Mouse (Mus musculus): ENCODE measurements at regions not wholly inside any gene's neighbourhood (a gene's known extent, or its start where the extent isn't known, plus 50 kb on each side); places are given as distances from the start of the nearest gene placed in this dataset.
A peak's percentile ranks its signal among the peaks of the same experiment; 100 is the strongest.
"Not testable (repeated sequence)": the region's sequence is repeated elsewhere in the genome, so short reads cannot be mapped to it uniquely, and the experiment has no call there.

DNA sequence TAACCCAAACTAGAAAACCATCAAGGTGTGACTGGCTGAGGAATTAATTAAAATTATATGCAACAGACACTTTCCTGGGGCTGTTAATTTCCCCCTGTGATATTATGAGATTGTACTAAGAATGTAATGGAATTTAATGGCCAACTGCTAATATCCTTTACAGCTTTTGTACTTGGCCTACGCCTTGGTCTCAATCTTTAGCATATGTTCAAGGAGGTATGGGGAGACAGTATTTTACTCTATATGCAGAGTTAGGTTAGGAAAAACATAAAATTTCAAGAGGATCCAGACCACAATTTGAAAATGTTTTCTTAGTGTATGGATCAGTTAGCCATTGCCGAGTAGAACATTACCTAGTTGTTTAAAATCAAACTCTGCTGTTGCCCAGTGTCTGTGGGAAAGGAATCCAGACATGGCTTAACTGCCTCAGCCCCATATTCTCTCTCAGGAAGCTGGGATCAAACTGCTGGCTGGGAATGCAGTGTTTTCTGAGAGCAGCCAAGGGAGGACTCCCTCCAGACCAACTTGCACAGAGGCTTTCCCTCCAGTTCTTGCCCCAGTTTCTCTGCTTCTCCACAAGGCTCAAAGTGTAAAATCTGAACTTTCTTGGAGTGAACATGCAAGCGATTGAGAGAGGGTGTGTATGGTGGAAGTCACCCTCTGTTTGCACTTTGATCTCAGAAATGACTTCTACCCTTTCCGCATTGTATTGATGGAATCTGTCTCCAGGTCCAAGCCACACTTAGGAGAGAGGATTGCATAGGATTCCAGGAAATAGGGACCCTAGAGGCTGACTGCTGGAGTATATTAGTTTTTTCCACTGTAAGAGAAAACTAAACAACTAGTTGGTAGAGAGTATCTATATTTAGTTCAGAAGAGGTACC lies 294.6 kb downstream of the Hace1 start:
- H3K9ac ChIP-seq = no peak overlapping the region
- ATAC-seq (ENCODE audit: low FRiP score) (no peak), DNase-seq (ENCODE audit: low spot score) (no peak)
- H3K4me1 ChIP-seq (replicated peaks; ENCODE audit: control insufficient read depth, insufficient read depth, low read length) = peaks cover 8% of the 10 kb centered on the region; the same call in 1 of the 2 replicates
- H3K27me3 ChIP-seq (ENCODE audit: control insufficient read depth, insufficient read depth, low read length) = no peaks in the 10 kb centered on the region
- no peaks in the 10 kb centered on the region for H3K36me3 ChIP-seq (replicated peaks; ENCODE audit: control insufficient read depth, insufficient read depth)
- H3K27ac ChIP-seq = 0 out of 2 replicates have a peak overlapping the region, but pooled peaks have one; percentile 27
- H3K4me2 ChIP-seq (replicated peaks) = no peak overlapping the region
- no peaks in the 10 kb centered on the region for H3K9me3 ChIP-seq (ENCODE audit: control insufficient read depth, low read length)
- no peak overlapping the region for H3K4me3 ChIP-seq (replicated peaks; ENCODE audit: low read length)
- WGBS = 86% methylated on average over 4 of the region's 4 CpGs

DNA sequence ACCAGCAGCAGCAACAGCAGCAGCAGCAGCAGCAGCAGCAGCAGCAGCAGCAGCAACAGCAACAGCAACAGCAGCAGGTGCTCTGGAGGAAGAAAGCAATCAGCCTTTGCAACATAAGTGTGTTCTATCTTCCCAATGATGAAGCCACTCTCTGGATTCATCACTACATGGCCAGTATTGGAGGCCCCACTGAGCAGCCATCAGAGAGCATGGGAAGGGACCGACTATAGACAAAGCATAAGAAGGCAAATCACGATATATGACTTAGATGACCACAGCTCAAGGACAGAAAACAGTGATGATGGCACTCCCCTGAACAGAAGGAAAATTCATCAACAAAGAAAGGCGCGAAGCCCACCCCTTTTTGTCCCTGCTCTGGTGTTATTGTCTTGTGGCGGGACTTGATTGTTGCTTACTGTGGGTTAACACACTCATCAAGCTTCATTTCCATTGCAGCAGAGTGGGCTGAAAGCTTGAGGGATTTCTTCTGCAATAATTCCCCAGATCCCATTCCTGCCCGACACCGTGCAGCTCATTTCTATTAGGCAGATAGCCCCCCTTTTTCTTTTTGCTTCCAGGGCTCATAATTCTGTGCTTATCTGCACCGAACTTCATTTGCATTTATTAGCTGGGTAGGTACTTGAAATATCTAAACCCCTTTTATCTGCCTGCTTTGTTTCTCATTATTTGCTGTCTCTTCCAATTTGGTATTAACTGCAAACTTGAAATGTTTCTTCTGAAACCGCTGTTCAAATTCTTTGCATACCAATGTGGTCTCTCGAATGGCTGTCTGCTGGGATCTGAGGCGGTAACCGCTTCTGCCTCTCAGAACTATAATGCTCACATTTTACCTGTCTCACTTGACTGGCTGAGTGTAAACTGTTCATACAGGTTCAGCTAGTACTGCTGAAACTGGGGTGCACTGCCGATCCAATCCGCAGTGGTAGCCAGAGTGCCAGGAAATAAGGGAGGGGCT lies 296.5 kb downstream of the Hace1 start:
- Histone ChIP-seq H3K4me3 (replicated peaks; ENCODE audit: low read length) (no peak overlapping the region), H3K4me2 (replicated peaks) (peak overlapping the region; percentile 24), H3K36me3 (replicated peaks; ENCODE audit: control insufficient read depth, insufficient read depth) (no peaks in the 10 kb centered on the region), H3K27me3 (ENCODE audit: control insufficient read depth, insufficient read depth, low read length) (no peaks in the 10 kb centered on the region), H3K9ac (0 out of 2 replicates have a peak overlapping the region, but pooled peaks have one; percentile 2), H3K4me1 (replicated peaks; ENCODE audit: control insufficient read depth, insufficient read depth, low read length) (peaks cover 8% of the 10 kb centered on the region; the same call in 1 of the 2 replicates), H3K27ac (peak overlapping the region; percentile 87), H3K9me3 (ENCODE audit: control insufficient read depth, low read length) (no peaks in the 10 kb centered on the region)
- peak; percentile 78; the same call in 1 of the 2 replicates for ATAC-seq (ENCODE audit: low FRiP score)
- 48% methylated on average over 14 of the region's 14 CpGs for WGBS
- DNase-seq (ENCODE audit: low spot score) = peak; percentile 44

DNA sequence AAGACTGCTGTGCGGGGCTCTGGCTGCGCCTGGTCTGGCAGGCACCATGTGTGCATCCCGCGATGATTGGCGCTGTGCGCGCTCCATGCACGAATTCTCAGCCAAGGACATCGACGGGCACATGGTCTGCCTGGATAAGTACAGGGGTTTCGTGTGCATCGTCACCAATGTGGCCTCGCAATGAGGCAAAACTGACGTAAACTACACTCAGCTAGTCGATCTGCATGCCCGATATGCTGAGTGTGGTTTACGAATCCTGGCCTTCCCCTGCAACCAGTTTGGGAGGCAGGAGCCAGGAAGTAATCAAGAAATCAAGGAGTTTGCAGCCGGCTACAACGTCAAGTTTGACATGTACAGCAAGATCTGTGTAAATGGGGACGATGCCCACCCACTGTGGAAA lies 297.7 kb downstream of the Hace1 start:
- WGBS = 97% methylated on average over 19 of the region's 20 CpGs
- not testable (repeated sequence) for H3K4me1 ChIP-seq (replicated peaks; ENCODE audit: control insufficient read depth, insufficient read depth, low read length)

DNA sequence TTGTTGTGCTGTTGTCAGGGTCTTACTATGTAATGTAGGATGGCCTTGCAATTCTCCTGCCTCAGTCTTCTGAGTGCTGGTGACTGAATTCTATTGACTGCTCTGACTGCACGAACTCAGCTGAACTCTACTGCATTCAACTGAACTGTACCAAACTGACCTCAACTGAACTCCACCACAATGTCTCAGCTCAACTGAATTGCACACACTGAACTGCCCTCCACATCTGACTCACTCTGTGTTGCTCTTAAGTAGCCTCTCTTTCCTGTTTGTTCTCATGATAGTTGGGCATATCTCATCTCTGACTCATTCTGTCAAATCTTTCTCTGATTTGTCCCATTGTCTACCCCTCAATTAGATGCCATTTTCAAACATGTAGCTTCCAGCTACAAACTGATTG lies 306.1 kb downstream of the Hace1 start:
- no peak for DNase-seq (ENCODE audit: low spot score)
- Histone ChIP-seq H3K9me3 (ENCODE audit: control insufficient read depth, low read length) (no peaks in the 10 kb centered on the region), H3K4me2 (replicated peaks) (no peak overlapping the region), H3K9ac (no peak overlapping the region), H3K27ac (no peak overlapping the region), H3K4me3 (replicated peaks; ENCODE audit: low read length) (no peak overlapping the region), H3K4me1 (replicated peaks; ENCODE audit: control insufficient read depth, insufficient read depth, low read length) (no peaks in the 10 kb centered on the region), H3K36me3 (replicated peaks; ENCODE audit: control insufficient read depth, insufficient read depth) (no peaks in the 10 kb centered on the region), H3K27me3 (ENCODE audit: control insufficient read depth, insufficient read depth, low read length) (no peaks in the 10 kb centered on the region)
- 88% methylated on average over 1 of the region's 1 CpGs for WGBS
- no peak for ATAC-seq (ENCODE audit: low FRiP score)

More for the DNA sequence above, 297.7 kb downstream of the Hace1 start:
- H3K9ac ChIP-seq; H3K27me3 ChIP-seq (ENCODE audit: control insufficient read depth, insufficient read depth, low read length); H3K9me3 ChIP-seq (ENCODE audit: control insufficient read depth, low read length); DNase-seq (ENCODE audit: low spot score); H3K4me3 ChIP-seq (replicated peaks; ENCODE audit: low read length); H3K4me2 ChIP-seq (replicated peaks); ATAC-seq (ENCODE audit: low FRiP score); H3K36me3 ChIP-seq (replicated peaks; ENCODE audit: control insufficient read depth, insufficient read depth): not testable (repeated sequence)
- H3K27ac ChIP-seq = peak overlapping the region; percentile 87

DNA sequence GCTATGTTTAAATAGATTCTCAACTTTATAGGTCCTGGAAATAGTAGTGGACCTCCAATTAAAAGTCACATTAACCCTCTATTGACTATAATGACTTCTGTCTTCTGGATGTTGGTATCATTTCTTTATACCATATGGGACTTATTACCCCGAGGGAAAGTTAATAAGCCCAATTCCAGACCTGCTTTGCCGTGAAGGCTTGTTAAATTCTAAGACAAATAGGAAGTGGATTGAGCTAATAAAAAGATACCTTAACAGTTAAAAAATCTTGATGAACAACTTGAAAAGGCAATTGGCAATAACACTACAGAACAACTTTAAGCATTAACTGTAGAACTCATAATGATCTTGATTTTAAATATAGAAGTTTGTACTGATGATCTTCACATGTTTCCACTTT lies 309.0 kb downstream of the Hace1 start:
- no peak for ATAC-seq (ENCODE audit: low FRiP score)
- H3K4me2 ChIP-seq (replicated peaks) = no peak overlapping the region
- no peaks in the 10 kb centered on the region for H3K27me3 ChIP-seq (ENCODE audit: control insufficient read depth, insufficient read depth, low read length)
- H3K4me3 ChIP-seq (replicated peaks; ENCODE audit: low read length) = no peak overlapping the region
- H3K36me3 ChIP-seq (replicated peaks; ENCODE audit: control insufficient read depth, insufficient read depth) = no peaks in the 10 kb centered on the region
- H3K9me3 ChIP-seq (ENCODE audit: control insufficient read depth, low read length) = no peaks in the 10 kb centered on the region
- no peak overlapping the region for H3K9ac ChIP-seq
- 79% methylated on average over 2 of the region's 2 CpGs for WGBS
- no peak for DNase-seq (ENCODE audit: low spot score)
- 0 out of 2 replicates have a peak, but pooled peaks cover 9% of the 10 kb centered on the region for H3K4me1 ChIP-seq (replicated peaks; ENCODE audit: control insufficient read depth, insufficient read depth, low read length)
- no peak overlapping the region for H3K27ac ChIP-seq

DNA sequence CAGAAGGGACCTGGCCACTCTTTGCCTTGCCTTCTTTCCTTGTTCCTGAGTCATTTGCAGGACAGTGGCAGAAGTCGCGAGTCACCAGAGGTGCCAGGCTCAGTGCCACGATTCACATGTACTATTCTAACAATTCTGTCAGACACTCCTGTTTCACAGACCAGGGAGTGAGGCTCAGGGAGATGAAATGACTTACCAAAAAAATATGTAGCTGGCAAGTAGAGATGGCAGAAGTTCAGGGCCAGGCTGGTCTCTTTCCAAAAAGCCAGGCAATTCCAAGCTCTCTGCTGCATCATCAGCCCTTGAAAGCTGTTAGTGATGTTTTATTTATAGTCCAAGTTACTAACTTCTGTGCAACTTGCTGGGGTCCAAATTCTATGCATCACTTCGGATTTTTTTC lies 311.2 kb downstream of the Hace1 start:
- 0 out of 2 replicates have a peak, but pooled peaks cover 9% of the 10 kb centered on the region for H3K4me1 ChIP-seq (replicated peaks; ENCODE audit: control insufficient read depth, insufficient read depth, low read length)
- DNase-seq (ENCODE audit: low spot score) = no peak
- no peaks in the 10 kb centered on the region for H3K36me3 ChIP-seq (replicated peaks; ENCODE audit: control insufficient read depth, insufficient read depth)
- H3K27me3 ChIP-seq (ENCODE audit: control insufficient read depth, insufficient read depth, low read length) = no peaks in the 10 kb centered on the region
- ATAC-seq (ENCODE audit: low FRiP score) = no peak
- H3K9ac ChIP-seq = no peak overlapping the region
- H3K27ac ChIP-seq = 0 out of 2 replicates have a peak overlapping the region, but pooled peaks have one; percentile 21
- 59% methylated on average over 4 of the region's 4 CpGs for whole genome bisulfite sequencing
- H3K9me3 ChIP-seq (ENCODE audit: control insufficient read depth, low read length) = no peaks in the 10 kb centered on the region
- H3K4me3 ChIP-seq (replicated peaks; ENCODE audit: low read length) = no peak overlapping the region
- no peak overlapping the region for H3K4me2 ChIP-seq (replicated peaks)

DNA sequence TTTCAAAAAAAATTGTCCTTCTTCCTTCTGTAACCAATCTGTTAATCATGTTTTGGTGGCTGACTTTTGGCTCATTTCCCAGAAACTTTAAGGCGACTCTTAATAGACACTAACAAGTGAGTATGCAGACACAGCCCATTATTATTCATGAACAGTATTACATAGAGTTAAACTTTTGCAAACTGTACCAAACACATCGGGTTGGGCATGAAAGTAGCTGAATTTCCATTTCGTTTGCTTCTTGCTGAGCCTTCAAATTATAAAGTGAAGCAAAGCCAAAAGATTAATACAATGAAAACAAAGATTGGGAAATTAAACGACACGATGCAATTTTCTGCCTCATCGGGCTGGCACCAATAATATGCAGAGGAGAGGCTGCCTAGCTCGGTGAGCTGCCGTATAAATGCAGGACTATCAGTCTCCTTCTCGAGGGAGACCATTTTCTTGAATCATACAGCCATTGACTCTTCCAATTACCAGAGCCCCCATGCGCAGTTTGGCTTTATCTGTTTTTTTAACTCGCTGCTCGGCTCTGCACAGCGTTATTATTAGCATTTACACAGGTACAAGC lies 311.8 kb downstream of the Hace1 start:
- no peak overlapping the region for H3K9ac ChIP-seq
- peak overlapping the region; percentile 44 for H3K4me2 ChIP-seq (replicated peaks)
- H3K27me3 ChIP-seq (ENCODE audit: control insufficient read depth, insufficient read depth, low read length) = no peaks in the 10 kb centered on the region
- ATAC-seq (ENCODE audit: low FRiP score) (peak; percentile 87), DNase-seq (ENCODE audit: low spot score) (peak; percentile 62)
- no peaks in the 10 kb centered on the region for H3K9me3 ChIP-seq (ENCODE audit: control insufficient read depth, low read length)
- H3K36me3 ChIP-seq (replicated peaks; ENCODE audit: control insufficient read depth, insufficient read depth) = no peaks in the 10 kb centered on the region
- peak overlapping the region; percentile 71 for H3K27ac ChIP-seq
- 0 out of 2 replicates have a peak, but pooled peaks cover 9% of the 10 kb centered on the region for H3K4me1 ChIP-seq (replicated peaks; ENCODE audit: control insufficient read depth, insufficient read depth, low read length)
- 24% methylated on average over 13 of the region's 13 CpGs for WGBS
- H3K4me3 ChIP-seq (replicated peaks; ENCODE audit: low read length) = no peak overlapping the region; the same call in 1 of the 2 replicates

DNA sequence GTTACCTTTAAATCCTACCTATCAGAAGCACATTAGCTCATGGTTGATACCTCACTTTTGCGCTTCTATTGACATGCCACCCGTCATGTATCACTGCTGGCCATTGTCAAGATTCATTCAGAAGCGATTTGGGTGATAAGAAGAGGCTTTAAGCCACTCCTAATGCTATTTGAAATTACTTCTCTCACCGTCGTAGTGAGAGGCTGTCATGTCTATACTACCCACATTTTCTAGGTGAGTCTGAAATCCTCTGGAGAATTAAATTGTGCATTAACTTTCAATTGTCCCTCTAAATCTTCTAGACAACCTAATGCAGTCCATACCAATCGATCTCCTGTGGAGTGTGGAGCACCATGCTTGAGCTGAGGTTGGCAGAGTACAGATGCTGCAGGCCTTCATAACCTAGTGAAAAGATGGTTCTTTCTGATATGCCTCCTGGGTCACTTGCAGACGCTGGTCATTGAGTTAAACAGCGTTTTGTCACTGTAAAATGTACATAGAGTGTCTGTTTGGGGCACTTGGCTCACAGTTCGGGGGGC lies 312.5 kb downstream of the Hace1 start:
- H3K9me3 ChIP-seq (ENCODE audit: control insufficient read depth, low read length) = no peaks in the 10 kb centered on the region
- H3K4me1 ChIP-seq (replicated peaks; ENCODE audit: control insufficient read depth, insufficient read depth, low read length) = 0 out of 2 replicates have a peak, but pooled peaks cover 9% of the 10 kb centered on the region
- H3K27ac ChIP-seq = peak overlapping the region; percentile 71
- peak overlapping the region; percentile 44 for H3K4me2 ChIP-seq (replicated peaks)
- H3K9ac ChIP-seq = no peak overlapping the region
- 73% methylated on average over 9 of the region's 9 CpGs for WGBS
- no peak overlapping the region for H3K4me3 ChIP-seq (replicated peaks; ENCODE audit: low read length)
- DNase-seq (ENCODE audit: low spot score) (peak; percentile 26), ATAC-seq (ENCODE audit: low FRiP score) (peak; percentile 43)
- no peaks in the 10 kb centered on the region for H3K27me3 ChIP-seq (ENCODE audit: control insufficient read depth, insufficient read depth, low read length)
- H3K36me3 ChIP-seq (replicated peaks; ENCODE audit: control insufficient read depth, insufficient read depth) = no peaks in the 10 kb centered on the region
